Mouse (Mus musculus): Measurements from ENCODE around the gene Pdzd8.

GRCm38 (mm10) chr19:59360486-59360896, 14.9 kb upstream of the Pdzd8 start:
- no peak for TF ChIP-seq CTCF (IDR thresholded peaks at IDR 0.05; ENCODE audit: insufficient read depth, low read length)
- no peak for TF ChIP-seq POLR2A (IDR thresholded peaks at IDR 0.05; ENCODE audit: borderline replicate concordance, extremely low read depth, low read depth, low read length)

Measured in lung, adult 2 months (tissue).